In the genomic region with DNA sequence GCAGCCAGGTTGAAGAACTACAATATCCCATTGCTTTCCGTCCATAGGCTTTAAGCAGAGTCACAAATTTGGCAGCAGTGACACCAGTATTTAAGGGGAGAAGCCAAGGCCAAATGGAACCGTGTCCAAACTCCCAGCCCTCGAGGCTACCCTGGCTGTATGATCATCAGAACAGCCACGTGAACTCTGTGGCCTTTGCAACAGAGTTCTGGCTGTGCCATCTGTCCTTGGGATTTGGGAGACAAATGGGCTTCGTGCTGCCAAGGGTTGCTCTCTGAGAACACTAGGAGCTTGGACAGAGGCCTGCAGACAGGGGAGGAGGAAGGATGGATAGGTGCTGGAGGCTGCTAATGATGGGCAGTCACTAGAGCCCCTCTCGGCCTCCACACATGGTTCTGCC, we compare ENCODE assay signal across 13 mouse cellular contexts.
DNase-seq lines count a peak whose midpoint lies in the region; ATAC-seq and TF ChIP-seq lines count a peak whose summit lies in the region.
"Had no signal": no experiment of that assay in that cellular context is flagged by ENCODE, and none has a peak within 500 bp of the region (broad histone marks: within the 10 kb centered on the region; RNA-seq: fewer than 3 reads in every experiment).

No protein-coding gene starts in this region.

- H3K4me3 ChIP-seq in gastrocnemius, adult 2 months = no peak overlapping the region
- H3K4me3 ChIP-seq in midbrain, embryonic 14.5 days (replicated peaks; ENCODE audit: low read depth, low read length) = no peak overlapping the region
- no peak overlapping the region for H3K4me3 ChIP-seq in midbrain, embryonic 10.5 days
- H3K4me3 ChIP-seq: embryonic facial prominence, embryonic 13.5 days; midbrain, embryonic 15.5 days had no signal

- no peak for TF ChIP-seq CTCF in gastrocnemius, adult 2 months (IDR thresholded peaks at IDR 0.05)

- 0 out of 2 replicates have a peak, but pooled peaks cover 8% of the 10 kb centered on the region for H3K36me3 ChIP-seq in midbrain, embryonic 14.5 days (ENCODE audit: control insufficient read depth, insufficient read depth, low read length)
- peaks cover 99% of the 10 kb centered on the region for H3K36me3 ChIP-seq in midbrain, embryonic 10.5 days
- H3K36me3 ChIP-seq: embryonic facial prominence, embryonic 13.5 days; midbrain, embryonic 15.5 days had no signal

- no peak overlapping the region for H3K27ac ChIP-seq in gastrocnemius, adult 2 months
- no peak overlapping the region for H3K27ac ChIP-seq in midbrain, embryonic 14.5 days (replicated peaks; ENCODE audit: low read depth, low read length)
- no peak overlapping the region for H3K27ac ChIP-seq in midbrain, embryonic 10.5 days (replicated peaks)
- H3K27ac ChIP-seq: embryonic facial prominence, embryonic 13.5 days; midbrain, embryonic 15.5 days had no signal

- H3K4me1 ChIP-seq in midbrain, embryonic 14.5 days (ENCODE audit: control insufficient read depth, insufficient read depth, low read length) = no peaks in the 10 kb centered on the region
- peaks cover 2% of the 10 kb centered on the region; the same call in 1 of the 2 replicates for H3K4me1 ChIP-seq in midbrain, embryonic 10.5 days
- H3K4me1 ChIP-seq: embryonic facial prominence, embryonic 13.5 days; midbrain, embryonic 15.5 days had no signal

- ATAC-seq in midbrain, embryonic 14.5 days (ENCODE audit: low FRiP score, low TSS enrichment) = no peak
- ATAC-seq: midbrain, embryonic 15.5 days had no signal

- DNase-seq in gastrocnemius, adult 2 months = peak; percentile 50
- DNase-seq in gastrocnemius, postnatal 14 days = no peak
- peak; percentile 20 for DNase-seq in midbrain, embryonic 14.5 days
- DNase-seq in midbrain, embryonic 10.5 days (ENCODE audit: low spot score) = no peak
- DNase-seq in cerebellum, adult 11-12 months = peak; percentile 94
- DNase-seq in skeletal muscle tissue, adult 2 months (ENCODE audit: low read depth, low spot score) = peak; percentile 36
- no peak for DNase-seq in retina, embryonic 14.5 days (ENCODE audit: low spot score)
- DNase-seq in urinary bladder, postnatal 14 days (ENCODE audit: low spot score) = no peak
- DNase-seq: kidney, postnatal 25 days; liver; lung, postnatal 14 days had no signal

- intact Hi-C loops in gastrocnemius, adult 2 months (cut with DNase I) = no loop called here
- intact Hi-C loops in gastrocnemius, postnatal 14 days (cut with DNase I; ENCODE audit: low total_unique reads) = no loop called here

- H3K4me2 ChIP-seq in midbrain, embryonic 14.5 days (ENCODE audit: low read length) = no peak overlapping the region
- H3K4me2 ChIP-seq: embryonic facial prominence, embryonic 13.5 days; midbrain, embryonic 15.5 days had no signal

- H3K9ac ChIP-seq in midbrain, embryonic 14.5 days (replicated peaks; ENCODE audit: low read length) = no peak overlapping the region
- H3K9ac ChIP-seq: embryonic facial prominence, embryonic 13.5 days; midbrain, embryonic 15.5 days had no signal

- 77% methylated on average over 6 of the region's 6 CpGs for WGBS in midbrain, embryonic 14.5 days
- 83% methylated on average over 6 of the region's 6 CpGs for WGBS in midbrain, embryonic 10.5 days

- no peaks in the 10 kb centered on the region for H3K9me3 ChIP-seq in midbrain, embryonic 14.5 days (ENCODE audit: control insufficient read depth, low read length)
- no peaks in the 10 kb centered on the region for H3K9me3 ChIP-seq in midbrain, embryonic 10.5 days (replicated peaks)
- H3K9me3 ChIP-seq: embryonic facial prominence, embryonic 13.5 days; midbrain, embryonic 15.5 days had no signal

- no peaks in the 10 kb centered on the region for H3K27me3 ChIP-seq in midbrain, embryonic 14.5 days (ENCODE audit: control insufficient read depth, insufficient read depth, low read length)
- H3K27me3 ChIP-seq in midbrain, embryonic 10.5 days (ENCODE audit: low read depth, poor library complexity, severe bottlenecking) = peaks cover 2% of the 10 kb centered on the region; the same call in 1 of the 2 replicates
- H3K27me3 ChIP-seq: midbrain, embryonic 15.5 days had no signal

Comparison
In these comparisons a context has a peak if more than half of its experiments do, and no peak if none do; other contexts are left out.
1. DNase-seq: peak in gastrocnemius, adult 2 months (single experiment), midbrain, embryonic 14.5 days (single experiment), cerebellum, adult 11-12 months (single experiment) and skeletal muscle tissue, adult 2 months (single experiment); none in gastrocnemius, postnatal 14 days (single experiment), midbrain, embryonic 10.5 days (single experiment), retina, embryonic 14.5 days (single experiment) and urinary bladder, postnatal 14 days (single experiment).